Comparison of ENCODE assay signal across 11 mouse cellular contexts in genomic region chr6:142948955-142949357, GRCm38 (mm10). TPM values are rescaled to one million over a fixed set of nuclear protein-coding genes. Genes with fewer than 3 reads are reported as not detected.
DNase-seq lines count a peak whose midpoint lies in the region; ATAC-seq lines count a peak whose summit lies in the region.
"Had no signal": no experiment of that assay in that cellular context is flagged by ENCODE, and none has a peak within 500 bp of the region (broad histone marks: within the 10 kb centered on the region; RNA-seq: fewer than 3 reads in every experiment).

No protein-coding gene starts in this region.

- H3K27ac ChIP-seq in heart, embryonic 11.5 days (ENCODE audit: low read depth, low read length), result no peak overlapping the region
- H3K27ac ChIP-seq in midbrain, embryonic 10.5 days (replicated peaks), result peak overlapping the region; percentile 46; the same call in 1 of the 2 replicates
- H3K27ac ChIP-seq: kidney, postnatal 0 days had no signal

- 69% methylated on average over 5 of the region's 5 CpGs for WGBS in heart, embryonic 11.5 days (ENCODE audit: insufficient replicate concordance)
- 78% methylated on average over 5 of the region's 5 CpGs for WGBS in midbrain, embryonic 10.5 days

- ATAC-seq in heart, embryonic 11.5 days (replicated peaks; ENCODE audit: insufficient number of reproducible peaks, low FRiP score, low TSS enrichment), result no peak
- ATAC-seq in CD4-positive, CD25-positive, alpha-beta regulatory T cell, adult 4 months, result no peak

- intact Hi-C loops in heart, postnatal 10 days (cut with DNase I), result no loop called here

- no peak overlapping the region for H3K4me3 ChIP-seq in heart, embryonic 11.5 days (ENCODE audit: low read depth, low read length)
- no peak overlapping the region for H3K4me3 ChIP-seq in midbrain, embryonic 10.5 days

- peak; percentile 30 to 32 for DNase-seq in heart, postnatal 10 days
- DNase-seq in cerebellum, adult 11-12 months, result peak; percentile 87
- peak; percentile 66 to 75 for DNase-seq in frontal cortex, postnatal 36 days (ENCODE audit: low spot score in 2 of 2)
- no peak for DNase-seq in midbrain, embryonic 10.5 days (ENCODE audit: low spot score)
- no peak for DNase-seq in Muller cell, postnatal 12 days (ENCODE audit: inconsistent ontology term)
- no peak for DNase-seq in lung, postnatal 14 days
- DNase-seq: adrenal gland, postnatal 10 days had no signal

- no peaks in the 10 kb centered on the region for H3K4me1 ChIP-seq in heart, embryonic 11.5 days (ENCODE audit: control insufficient read depth, insufficient read depth, low read length)
- H3K4me1 ChIP-seq in midbrain, embryonic 10.5 days, result peaks cover 8% of the 10 kb centered on the region; the same call in 1 of the 2 replicates

- H3K9ac ChIP-seq in heart, embryonic 11.5 days (ENCODE audit: low read depth, low read length), result no peak overlapping the region

- no peaks in the 10 kb centered on the region for H3K9me3 ChIP-seq in heart, embryonic 11.5 days (replicated peaks; ENCODE audit: control insufficient read depth, low read length)
- H3K9me3 ChIP-seq in midbrain, embryonic 10.5 days (replicated peaks), result no peaks in the 10 kb centered on the region

- H3K4me2 ChIP-seq in heart, embryonic 11.5 days, result no peak overlapping the region

- H3K27me3 ChIP-seq in heart, embryonic 11.5 days (ENCODE audit: control insufficient read depth, insufficient read depth, low read length), result no peaks in the 10 kb centered on the region
- H3K27me3 ChIP-seq in midbrain, embryonic 10.5 days (ENCODE audit: low read depth, poor library complexity, severe bottlenecking), result no peaks in the 10 kb centered on the region
- H3K27me3 ChIP-seq: CH12.LX had no signal

- no peaks in the 10 kb centered on the region for H3K36me3 ChIP-seq in heart, embryonic 11.5 days (ENCODE audit: control insufficient read depth, insufficient read depth, low read length)
- peaks cover 6% of the 10 kb centered on the region for H3K36me3 ChIP-seq in midbrain, embryonic 10.5 days

RNA-seq across cellular contexts. Expression of gene St8sia1, which starts 15.3 kb away (rescaled TPM):
- total RNA-seq in heart, postnatal 10 days (2021), result 1 to 10 TPM in 1 of 2 experiments, under 1 TPM in 1; 0.89 to 1.3 TPM
- 3.6 and 5.2 TPM in 2 replicates for polyA plus RNA-seq in heart, embryonic 11.5 days (2014; fragmentation: Nextera tagmentation; extraction: Ambion mirVana)
- polyA plus RNA-seq in midbrain, embryonic 10.5 days (2016; fragmentation: Nextera tagmentation; extraction: Ambion mirVana), result 3.2 and 3.9 TPM in 2 replicates
- 10 to 100 TPM; 11.2 to 12.4 TPM for polyA plus RNA-seq in CD4-positive, CD25-positive, alpha-beta regulatory T cell, adult 4 months (2017; shearing (Covaris generic))

Comparison
In these comparisons a context has a peak if more than half of its experiments do, and no peak if none do; other contexts are left out.
1. DNase-seq: peak in heart, postnatal 10 days (2 of 2), cerebellum, adult 11-12 months (single experiment) and frontal cortex, postnatal 36 days (2 of 2); none in midbrain, embryonic 10.5 days (single experiment), Muller cell, postnatal 12 days (single experiment) and lung, postnatal 14 days (single experiment).